Mouse (Mus musculus) liver, embryonic 16.5 days (tissue): Measurements from ENCODE around the gene Mvb12b. TPM values are rescaled to one million over a fixed set of nuclear protein-coding genes. Genes with fewer than 3 reads are reported as not detected.

ENCODE experiments used
- ATAC-seq: fragments of 200-750 bp; cut with Nextera tagmentation; 2 replicates; pipeline ENCODE4 v1.8.0; 2017; ENCODE audit warnings: low read depth, mild to moderate bottlenecking, moderate number of reproducible peaks, moderate library complexity
- H3K27ac ChIP-seq: fragments of 300-500 bp; sonication (generic); 2 replicates; pipeline ENCODE4 v1.5.1; 2014; ENCODE audit warnings: mild to moderate bottlenecking, low read length
- H3K27me3 ChIP-seq: fragments of 300-500 bp; sonication (generic); 2 replicates; pipeline ENCODE4 v1.6.1; 2014; ENCODE audit warnings: low read depth, low read length, mixed read lengths; ENCODE audit not compliant: control insufficient read depth, insufficient read depth
- H3K36me3 ChIP-seq: fragments of 300-500 bp; sonication (generic); 2 replicates; pipeline ENCODE4 v1.6.1; 2014; ENCODE audit warnings: mild to moderate bottlenecking; ENCODE audit not compliant: control insufficient read depth, insufficient read depth
- H3K4me1 ChIP-seq: fragments of 300-500 bp; sonication (generic); 2 replicates; pipeline ENCODE4 v1.6.1; 2014; ENCODE audit warnings: low read depth, low read length, mixed read lengths; ENCODE audit not compliant: control insufficient read depth
- H3K4me2 ChIP-seq: fragments of 300-500 bp; sonication (generic); 2 replicates; pipeline ENCODE4 v1.6.1; 2014; ENCODE audit warnings: low read depth, low read length, mixed read lengths
- H3K4me3 ChIP-seq: fragments of 300-500 bp; sonication (generic); 2 replicates; pipeline ENCODE4 v1.5.1; 2014; ENCODE audit warnings: low read depth, mild to moderate bottlenecking, low read length
- H3K9ac ChIP-seq: fragments of 300-500 bp; sonication (generic); 2 replicates; pipeline ENCODE4 v1.6.1; 2014; ENCODE audit warnings: low read depth, low read length
- H3K9me3 ChIP-seq: fragments of 300-500 bp; sonication (generic); replicated peaks from 2 replicates; pipeline ENCODE4 v1.6.1; 2016; ENCODE audit warnings: low read length; ENCODE audit not compliant: control insufficient read depth
- WGBS: fragments of 180-500 bp; shearing (Covaris S2); extraction: QIAGEN DNeasy Blood & Tissue Kit; methylation state at CpG from one replicate; pipeline ENCODE4 v1.1.7; 2014; ENCODE audit not compliant: insufficient replicate concordance; 5-methylcytosine and 5-hydroxymethylcytosine counted together
- polyA plus RNA-seq: library from polyadenylated mRNA; unstranded; fragments of >200 nt; fragmentation: Nextera tagmentation; extraction: Ambion mirVana; gene quantifications from 2 replicates; pipeline ENCODE4 v1.2.1, GENCODE M21; 2015

The Mvb12b gene
- polyA plus RNA-seq, 1 experiment from 2014 or later: 11.0 TPM

GRCm38 (mm10) chr2:33829870-33830269, 57.9 kb downstream of the Mvb12b start:
- H3K4me2 ChIP-seq: no peak overlapping the region
- WGBS: 81% methylated on average over 2 of the region's 2 CpGs
- no peak overlapping the region for H3K27ac ChIP-seq
- no peak for ATAC-seq
- H3K9ac ChIP-seq: no peak overlapping the region
- H3K27me3 ChIP-seq: no peaks in the 10 kb centered on the region
- peaks cover 7% of the 10 kb centered on the region for H3K4me1 ChIP-seq
- no peaks in the 10 kb centered on the region for H3K36me3 ChIP-seq
- H3K9me3 ChIP-seq: no peaks in the 10 kb centered on the region
- H3K4me3 ChIP-seq: no peak overlapping the region

GRCm38 (mm10) chr2:33826777-33827176, 61.0 kb downstream of the Mvb12b start:
- Histone ChIP-seq H3K27ac (no peak overlapping the region), H3K9ac (no peak overlapping the region), H3K4me2 (no peak overlapping the region), H3K9me3 (no peaks in the 10 kb centered on the region), H3K4me3 (no peak overlapping the region), H3K4me1 (peaks cover 11% of the 10 kb centered on the region), H3K36me3 (peaks cover 7% of the 10 kb centered on the region; the same call in 1 of the 2 replicates), H3K27me3 (no peaks in the 10 kb centered on the region)
- 74% methylated on average over 6 of the region's 6 CpGs for WGBS
- ATAC-seq: no peak

- Histone ChIP-seq H3K4me3 (no peak overlapping the region), H3K9me3 (no peaks in the 10 kb centered on the region), H3K4me1 (peaks cover 12% of the 10 kb centered on the region), H3K36me3 (peaks cover 7% of the 10 kb centered on the region; the same call in 1 of the 2 replicates), H3K4me2 (no peak overlapping the region), H3K27me3 (no peaks in the 10 kb centered on the region), H3K9ac (no peak overlapping the region), H3K27ac (no peak overlapping the region)
- 81% methylated on average over 11 of the region's 11 CpGs for whole genome bisulfite sequencing
- no peak for ATAC-seq
These were observed 62.7 kb downstream of the Mvb12b start for GRCm38 (mm10) chr2:33824935-33825514.

DNA sequence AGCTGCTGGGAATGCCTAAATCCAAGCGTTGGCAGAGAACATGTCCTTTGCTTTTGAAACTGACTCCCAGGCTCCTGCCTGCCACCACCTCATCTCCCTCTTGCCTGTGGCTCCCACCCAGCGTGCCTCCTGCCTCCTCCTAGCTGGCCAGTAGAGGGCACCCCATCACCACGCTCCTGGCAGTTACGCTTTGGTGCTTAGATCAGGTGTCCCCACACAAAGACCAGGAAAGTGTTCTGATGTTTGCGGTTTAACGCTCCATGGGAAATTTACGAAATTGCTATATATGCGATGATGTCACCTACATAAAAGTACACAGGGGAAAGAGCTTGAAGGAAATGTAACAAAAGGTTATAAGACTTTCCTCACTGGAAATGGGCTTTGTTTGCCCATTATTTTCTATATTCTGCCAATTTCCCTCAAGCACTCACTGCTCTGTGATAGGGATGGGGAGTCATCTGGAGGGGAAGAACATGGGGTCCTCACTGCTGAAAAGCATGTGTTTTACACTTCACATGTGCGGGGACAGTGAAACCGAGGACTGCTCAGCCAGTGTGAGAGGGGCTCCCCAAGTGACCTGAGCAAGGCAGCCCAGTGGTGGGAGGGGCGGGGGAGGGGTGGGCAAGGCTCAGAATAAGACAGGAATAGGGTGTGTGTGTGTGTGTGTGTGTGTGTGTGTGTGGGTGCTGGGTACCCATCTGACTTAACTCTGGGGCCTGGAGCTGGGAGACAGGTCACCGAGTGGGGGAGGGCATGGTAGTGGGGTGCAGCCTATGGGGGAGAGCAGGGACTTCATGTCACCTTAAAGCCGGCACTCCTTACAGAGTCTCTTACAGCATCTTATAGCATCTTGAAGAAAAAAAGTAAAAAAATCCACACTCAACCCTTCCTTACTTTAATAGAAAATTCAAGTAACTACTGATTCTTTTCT, 65.8 kb downstream of the Mvb12b start:
- WGBS: 30% methylated on average over 13 of the region's 13 CpGs
- peak; percentile 75 for ATAC-seq
- Histone ChIP-seq H3K9me3 (no peaks in the 10 kb centered on the region), H3K27me3 (no peaks in the 10 kb centered on the region), H3K4me2 (no peak overlapping the region), H3K4me1 (peaks cover 10% of the 10 kb centered on the region), H3K4me3 (no peak overlapping the region), H3K27ac (no peak overlapping the region), H3K36me3 (peaks cover 7% of the 10 kb centered on the region; the same call in 1 of the 2 replicates), H3K9ac (no peak overlapping the region)

DNA sequence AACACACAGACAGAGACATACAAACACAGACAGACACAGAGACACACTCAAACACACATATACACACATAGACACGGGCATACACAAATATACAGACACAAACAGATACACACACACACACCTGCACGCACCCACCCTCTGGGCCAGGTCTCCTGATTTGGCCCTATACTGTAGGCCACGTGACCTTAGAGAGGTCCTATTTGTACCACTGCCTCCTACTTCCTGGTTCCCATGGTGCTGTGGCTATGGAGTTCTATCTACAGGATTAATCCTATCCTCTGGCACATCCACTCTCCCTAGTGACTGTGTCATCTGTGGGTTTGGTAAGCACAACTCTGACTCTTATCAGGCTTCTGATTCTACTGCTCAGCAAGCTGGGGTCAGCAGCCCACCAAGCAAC, 67.3 kb downstream of the Mvb12b start:
- Histone ChIP-seq H3K27ac (no peak overlapping the region), H3K27me3 (no peaks in the 10 kb centered on the region), H3K4me1 (peaks cover 5% of the 10 kb centered on the region; the same call in 1 of the 2 replicates), H3K9ac (no peak overlapping the region), H3K9me3 (no peaks in the 10 kb centered on the region), H3K4me2 (no peak overlapping the region), H3K36me3 (peaks cover 7% of the 10 kb centered on the region; the same call in 1 of the 2 replicates), H3K4me3 (no peak overlapping the region)
- no peak for ATAC-seq
- 80% methylated on average over 3 of the region's 3 CpGs for WGBS

- H3K27ac ChIP-seq: no peak overlapping the region
- H3K4me1 ChIP-seq: peaks cover 5% of the 10 kb centered on the region; the same call in 1 of the 2 replicates
- no peak overlapping the region for H3K9ac ChIP-seq
- H3K9me3 ChIP-seq: no peaks in the 10 kb centered on the region
- no peak overlapping the region for H3K4me2 ChIP-seq
- 81% methylated on average over 5 of the region's 5 CpGs for WGBS
- H3K4me3 ChIP-seq: no peak overlapping the region
- H3K27me3 ChIP-seq: no peaks in the 10 kb centered on the region
- H3K36me3 ChIP-seq: peaks cover 7% of the 10 kb centered on the region; the same call in 1 of the 2 replicates
- no peak for ATAC-seq
These were observed 67.7 kb downstream of the Mvb12b start for GRCm38 (mm10) chr2:33820037-33820436.

- no peak for ATAC-seq
- Histone ChIP-seq H3K9ac (no peak overlapping the region), H3K9me3 (no peaks in the 10 kb centered on the region), H3K27ac (no peak overlapping the region), H3K27me3 (no peaks in the 10 kb centered on the region), H3K4me3 (no peak overlapping the region), H3K36me3 (peaks cover under 1% of the 10 kb centered on the region; the same call in 1 of the 2 replicates), H3K4me1 (peaks cover 5% of the 10 kb centered on the region; the same call in 1 of the 2 replicates), H3K4me2 (no peak overlapping the region)
- 94% methylated on average over 2 of the region's 2 CpGs for WGBS
These were observed 69.4 kb downstream of the Mvb12b start for GRCm38 (mm10) chr2:33818385-33818784.

GRCm38 (mm10) chr2:33817663-33818346, 69.9 kb downstream of the Mvb12b start:
- Histone ChIP-seq H3K9ac (no peak overlapping the region), H3K9me3 (no peaks in the 10 kb centered on the region), H3K4me2 (no peak overlapping the region), H3K4me3 (no peak overlapping the region), H3K27ac (no peak overlapping the region), H3K4me1 (peaks cover 5% of the 10 kb centered on the region; the same call in 1 of the 2 replicates), H3K36me3 (no peaks in the 10 kb centered on the region; the same call in 1 of the 2 replicates), H3K27me3 (no peaks in the 10 kb centered on the region)
- ATAC-seq: no peak
- WGBS: 68% methylated on average over 9 of the region's 9 CpGs
